Mouse (Mus musculus) kidney, postnatal 36 days (tissue): Measurements from ENCODE around the gene Ndufc2.

Source experiments
- DNase-seq, 2 experiments: peaks; one replicate each; pipeline ENCODE4 v3.0.0; 2021 to 2022; ENCODE audit warnings: mixed read lengths in 2 of 2

The Ndufc2 gene

GRCm38 (mm10) chr7:97399960-97400715, at the start of gene Ndufc2:
Gene Ndufc2, plus strand, starts transcription at chr7:97400003.
- DNase-seq = peak; percentile 74 to 87

- no peak for DNase-seq
These were observed 48.9 kb upstream of the Ndufc2 start for GRCm38 (mm10) chr7:97350891-97351290.

DNA sequence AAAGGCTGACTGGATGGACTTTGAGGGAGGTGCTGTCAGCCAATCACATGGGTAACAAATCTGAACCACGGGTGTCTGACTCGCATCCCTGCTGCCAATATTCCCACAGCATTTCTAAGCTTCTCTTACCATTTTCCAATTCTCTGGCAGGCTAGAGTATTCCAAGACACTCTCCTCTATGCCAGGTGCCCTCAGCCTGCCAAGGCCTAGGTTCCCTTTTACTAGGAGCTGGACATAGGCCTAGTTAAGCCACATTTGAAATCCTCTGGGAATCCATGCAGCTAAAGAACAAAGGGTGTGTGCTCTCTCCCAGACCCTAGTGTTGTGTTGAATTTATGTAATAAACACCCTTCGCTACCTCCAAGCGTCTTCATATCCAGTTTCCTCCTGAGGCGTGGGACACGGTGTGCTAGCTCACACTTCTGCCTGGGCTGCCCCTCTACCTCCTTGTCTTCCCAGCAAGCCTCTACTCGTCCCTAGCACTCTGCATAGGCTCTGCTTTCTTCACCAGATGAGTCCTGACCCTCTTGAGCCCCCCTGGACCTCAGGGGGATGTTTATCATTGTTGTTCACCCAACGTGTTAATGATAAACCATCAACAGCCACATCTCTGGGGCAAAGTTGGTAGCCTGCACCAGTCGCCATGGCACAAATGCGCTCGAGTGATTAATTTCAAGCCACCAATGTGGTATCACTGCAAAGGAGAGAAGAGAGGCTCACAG, 47.9 kb upstream of the Ndufc2 start:
- DNase-seq = no peak

DNA sequence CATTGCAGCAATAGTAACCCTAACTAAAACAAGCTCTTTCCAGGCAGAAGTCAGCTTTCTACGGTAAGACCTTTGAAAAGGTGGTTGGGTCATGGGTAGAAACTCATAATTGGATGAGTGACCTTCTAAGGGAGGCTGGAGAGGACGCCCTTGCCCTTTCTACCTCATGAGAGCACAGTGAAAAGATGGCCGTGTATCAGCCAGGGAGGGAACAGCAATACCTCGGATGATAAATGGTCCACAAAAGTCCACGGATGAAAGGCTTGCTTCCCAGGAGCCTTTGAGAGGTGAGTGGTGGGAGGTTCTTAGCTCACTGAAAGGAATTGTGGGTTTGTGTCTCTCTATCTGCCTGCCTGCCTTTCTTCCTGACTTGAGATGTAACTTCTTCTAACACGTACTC, 46.4 kb upstream of the Ndufc2 start:
- no peak for DNase-seq

DNA sequence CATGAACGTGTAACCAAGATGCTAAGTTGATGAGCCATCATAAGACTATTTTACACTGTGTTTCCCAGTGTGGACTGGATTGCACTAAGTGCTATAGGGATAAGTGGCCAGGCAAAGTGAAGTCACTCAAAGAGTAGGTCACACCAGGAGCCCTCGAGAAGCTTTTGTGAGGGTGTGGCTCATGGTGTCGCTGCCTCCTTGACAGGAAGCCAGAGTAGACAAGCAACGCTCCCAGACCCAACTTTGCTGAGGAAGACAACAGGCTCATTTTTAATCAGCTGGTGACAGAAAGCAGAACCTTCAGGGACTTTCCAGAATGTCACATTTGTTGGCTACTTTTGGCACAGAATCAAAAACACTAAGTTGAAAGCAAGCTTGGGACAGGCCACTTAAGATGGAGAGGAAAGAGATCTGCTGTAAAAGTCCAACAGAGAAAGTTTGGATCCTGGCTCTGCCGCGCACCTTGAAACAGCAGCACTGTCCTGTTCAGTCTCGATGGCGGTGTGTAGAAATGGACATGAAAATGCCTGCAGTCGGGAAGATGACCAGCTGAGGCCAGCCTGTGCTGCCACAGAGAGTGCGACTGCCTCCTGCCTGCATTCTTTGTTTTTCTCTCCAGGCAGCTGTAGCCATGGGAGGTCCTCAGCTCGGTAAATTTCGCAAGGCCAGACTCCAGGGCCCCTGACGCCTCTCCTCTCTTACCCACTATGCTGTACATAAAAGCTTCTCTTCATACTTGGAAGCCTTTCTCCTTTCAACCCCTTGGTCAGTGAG, 44.5 kb upstream of the Ndufc2 start:
- DNase-seq = peak; percentile 17 to 18

- DNase-seq = no peak
These were observed 43.5 kb upstream of the Ndufc2 start for GRCm38 (mm10) chr7:97356253-97356652.

DNA sequence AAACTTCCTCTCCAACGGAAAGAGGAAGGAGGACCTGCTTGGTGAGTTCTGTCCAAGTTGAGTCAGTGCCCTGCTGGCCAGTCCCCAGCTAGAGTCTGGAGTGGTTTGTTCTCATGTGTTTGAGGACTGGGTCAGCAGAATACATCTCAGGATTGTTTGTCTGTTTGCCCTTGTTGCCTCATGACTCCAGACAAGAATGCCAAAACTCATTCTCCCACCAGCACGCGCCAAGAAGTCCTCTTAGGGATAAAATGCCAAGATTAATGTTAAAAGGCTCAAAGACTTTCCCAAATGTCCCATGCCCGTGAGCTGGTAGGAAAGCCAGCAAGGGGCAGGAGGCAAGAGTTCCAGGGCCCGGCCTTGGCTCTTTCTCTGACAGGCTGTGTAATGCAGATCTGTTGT, 42.9 kb upstream of the Ndufc2 start:
- peak; percentile 20 to 28 for DNase-seq

DNA sequence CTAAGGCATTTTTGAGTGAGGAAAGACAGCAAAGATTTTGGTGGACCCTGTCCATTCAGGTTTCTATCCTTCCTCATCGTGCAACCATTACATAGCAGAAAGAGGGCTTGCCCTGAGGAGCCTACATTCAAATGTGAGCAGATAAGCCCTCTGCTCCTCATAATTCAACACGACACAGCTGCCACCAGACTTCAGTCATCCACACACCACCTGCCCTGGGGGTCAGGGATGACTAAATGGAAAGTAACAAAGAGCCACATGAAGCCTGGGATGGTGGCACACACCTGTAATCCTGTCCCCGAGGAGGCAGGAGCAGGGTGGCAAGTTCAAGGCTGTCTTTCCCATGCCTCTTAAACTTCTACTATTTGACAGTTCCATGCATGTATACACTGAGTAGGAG, 42.0 kb upstream of the Ndufc2 start:
- no peak for DNase-seq

DNA sequence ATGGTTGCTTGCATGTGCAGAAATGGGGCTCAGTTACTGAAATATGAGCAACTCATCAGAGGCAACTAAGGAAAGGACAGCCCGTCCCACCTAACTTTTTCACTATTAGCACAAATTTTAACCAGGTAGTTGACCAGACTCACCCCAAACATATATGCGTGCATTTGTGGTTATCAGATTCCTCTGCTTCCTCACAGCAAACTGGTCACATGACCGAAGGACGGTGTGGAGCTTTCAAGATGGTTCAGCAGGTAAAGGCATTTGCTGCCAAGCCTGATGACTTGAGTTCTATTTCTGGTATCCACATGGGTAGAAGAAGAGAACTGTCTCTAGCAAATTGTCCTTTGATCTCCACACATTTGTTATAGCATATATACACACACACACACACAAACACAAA, 41.5 kb upstream of the Ndufc2 start:
- no peak for DNase-seq

- DNase-seq = no peak
These were observed 39.6 kb upstream of the Ndufc2 start for GRCm38 (mm10) chr7:97360166-97360565.

DNA sequence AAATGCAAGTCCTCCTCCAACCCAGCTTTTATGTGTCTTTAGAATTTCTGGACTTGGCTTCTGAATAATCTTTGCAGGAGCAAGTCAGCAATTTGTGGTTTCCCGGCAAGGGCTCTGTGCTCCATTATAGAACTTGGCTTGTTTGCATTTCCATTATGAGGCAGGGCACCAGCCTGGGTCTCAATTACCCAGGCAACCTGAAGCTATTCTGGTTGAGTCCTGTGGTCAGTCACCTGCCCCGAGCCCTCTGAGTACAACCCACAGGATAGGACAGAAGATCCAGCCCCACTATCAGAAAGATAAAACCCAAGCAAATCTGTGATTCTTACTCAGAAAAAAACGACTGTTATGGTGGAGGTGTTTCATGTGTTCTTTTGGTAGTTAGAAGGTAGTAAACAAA, 38.8 kb upstream of the Ndufc2 start:
- no peak for DNase-seq

- peak in 1 of 2 experiments; percentile 68 for DNase-seq
These were observed 38.3 kb upstream of the Ndufc2 start for GRCm38 (mm10) chr7:97361467-97361866.

- no peak for DNase-seq
These were observed 33.9 kb upstream of the Ndufc2 start for GRCm38 (mm10) chr7:97365887-97366286.

DNA sequence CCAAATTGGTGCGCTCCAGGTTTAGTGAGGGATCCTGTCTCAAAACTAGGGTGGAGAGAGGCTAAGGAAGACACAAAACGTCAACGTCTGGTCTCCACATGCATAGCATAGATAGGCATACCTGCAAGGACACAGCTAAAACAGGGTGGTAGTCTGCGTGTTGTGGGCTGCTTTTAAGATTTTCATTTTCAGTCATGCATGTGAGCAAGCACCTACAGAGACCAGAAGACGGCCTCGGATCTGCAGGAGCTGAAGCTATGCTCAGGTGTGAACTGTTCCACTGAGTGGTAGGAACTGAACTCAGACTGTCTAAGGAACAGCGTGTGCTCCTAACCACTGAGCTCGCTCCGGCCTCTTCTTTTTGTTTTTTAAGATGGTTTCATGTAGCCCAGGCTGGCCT, 24.7 kb upstream of the Ndufc2 start:
- no peak for DNase-seq

DNA sequence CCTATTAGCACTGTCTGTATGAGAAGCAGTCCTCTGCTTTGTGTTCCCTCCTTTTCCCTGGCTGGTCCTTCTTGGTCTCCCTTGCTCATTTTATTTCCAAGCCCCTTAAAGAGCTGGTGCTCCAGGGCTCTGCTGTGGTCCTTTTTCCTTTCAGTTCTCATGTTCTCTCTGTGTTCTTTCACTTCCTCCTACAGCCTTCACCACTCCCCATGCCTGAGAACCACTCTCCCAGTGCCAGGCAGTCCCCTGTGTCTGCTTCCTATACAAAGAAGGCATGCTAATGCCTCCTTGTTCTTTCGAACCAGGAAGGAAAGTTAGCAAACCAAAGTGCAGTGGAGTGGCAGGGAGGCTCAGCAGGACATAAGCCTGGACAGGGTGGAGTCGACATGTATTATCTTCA, 23.9 kb upstream of the Ndufc2 start:
- DNase-seq = no peak

GRCm38 (mm10) chr7:97379304-97379703, 20.5 kb upstream of the Ndufc2 start:
- no peak for DNase-seq

- no peak for DNase-seq
These were observed 19.2 kb upstream of the Ndufc2 start for GRCm38 (mm10) chr7:97380500-97381123.

GRCm38 (mm10) chr7:97382661-97383060, 17.1 kb upstream of the Ndufc2 start:
- DNase-seq = no peak

DNA sequence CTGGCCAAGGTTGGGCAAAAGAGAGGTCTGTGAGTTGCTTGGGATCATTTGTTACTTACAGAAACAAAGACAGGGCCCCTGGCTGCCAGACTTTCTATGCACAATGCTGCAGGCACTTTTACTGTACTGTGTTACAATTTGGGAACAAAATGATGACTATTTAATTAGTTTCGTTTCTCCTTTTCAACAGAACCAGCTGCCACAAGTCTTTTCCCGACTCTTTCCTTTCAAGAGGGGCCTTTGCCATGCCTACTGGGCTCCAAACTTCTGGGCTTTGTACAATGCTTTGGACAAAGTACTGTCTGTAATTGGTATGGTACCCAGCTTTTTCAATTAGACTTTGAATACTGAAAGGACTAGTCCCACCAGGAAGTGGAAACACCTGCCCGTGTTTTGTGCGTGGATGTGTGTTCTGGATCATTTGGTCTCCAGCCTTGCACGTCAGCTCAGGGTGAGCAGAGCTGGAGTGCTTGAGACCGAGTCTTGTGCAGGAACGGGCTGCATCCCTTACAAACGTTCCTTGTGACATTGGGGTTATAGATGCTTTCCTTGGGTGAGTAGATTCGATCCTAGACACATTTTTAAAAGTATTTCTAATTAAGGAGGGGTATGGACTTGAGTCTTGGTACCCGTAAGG, 16.2 kb upstream of the Ndufc2 start:
- no peak for DNase-seq

DNA sequence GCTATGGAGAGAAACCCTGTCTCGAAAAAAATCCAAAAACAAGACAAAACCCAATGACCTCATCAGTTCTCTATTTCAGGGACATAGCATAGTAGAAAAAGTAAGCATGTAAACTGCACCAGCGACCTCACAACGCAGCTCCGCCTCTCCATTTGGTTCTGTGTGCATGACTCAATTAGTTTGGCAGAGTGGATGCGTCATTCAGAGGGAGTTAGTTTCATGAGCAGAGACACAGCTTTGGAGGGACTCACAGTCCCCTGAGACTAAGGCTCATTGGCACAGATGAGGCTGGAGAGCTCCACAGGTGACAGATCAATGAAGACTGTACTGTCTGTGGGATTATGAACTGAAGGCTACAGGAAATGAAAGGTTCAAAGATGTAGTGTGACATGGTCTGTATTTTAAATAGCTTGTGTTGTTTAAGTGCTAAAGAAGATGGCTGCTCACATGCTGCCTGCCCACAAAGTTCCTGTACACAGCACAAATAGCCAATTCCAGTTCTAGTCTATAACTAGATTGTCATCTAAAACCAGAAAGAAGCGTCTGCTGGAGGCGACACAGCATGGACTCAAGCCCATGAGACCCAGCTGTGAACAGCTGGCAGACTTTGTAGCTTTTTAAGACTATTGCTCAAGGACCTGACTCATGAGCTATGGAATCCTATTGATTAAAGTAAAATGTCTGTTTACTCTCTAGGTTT, 13.5 kb upstream of the Ndufc2 start:
- no peak for DNase-seq

- peak in 1 of 2 experiments; percentile 19 for DNase-seq
These were observed 12.9 kb upstream of the Ndufc2 start for GRCm38 (mm10) chr7:97386806-97387370.
